Mouse (Mus musculus): ENCODE data around the gene 4930568D16Rik. TPM values are rescaled to one million over a fixed set of nuclear protein-coding genes. Genes with fewer than 3 reads are reported as not detected.
A peak's percentile ranks its signal among the peaks of the same experiment; 100 is the strongest.

4930568D16Rik gene
- polyA plus RNA-seq, 1 experiment from 2014 or later = not detected

DNA sequence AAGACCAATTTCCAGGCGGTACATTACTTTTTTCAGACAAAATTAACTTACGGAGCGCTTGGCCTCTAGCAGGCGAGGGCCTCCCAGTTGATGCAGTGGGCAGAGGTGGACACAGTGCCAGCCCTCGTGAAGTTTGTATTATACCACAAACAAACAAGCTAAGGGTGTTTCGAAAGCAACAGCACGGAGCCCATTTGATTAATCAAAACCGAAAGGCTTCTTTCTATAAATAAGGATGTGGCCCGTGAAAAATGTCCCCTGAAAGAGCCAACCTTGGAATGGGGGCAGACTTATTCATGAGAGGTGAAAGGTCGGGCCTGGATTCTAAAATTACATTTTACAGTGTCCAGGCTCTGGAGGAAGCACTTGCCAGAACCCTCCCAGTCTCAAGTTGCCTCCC lies 30.1 kb downstream of the 4930568D16Rik start:
- no peak for ATAC-seq (ENCODE audit: low FRiP score)
- H3K4me3 ChIP-seq = peak overlapping the region; percentile 73
- H3K27ac ChIP-seq = peak overlapping the region; percentile 77
- no peaks in the 10 kb centered on the region for H3K36me3 ChIP-seq
- peaks cover 17% of the 10 kb centered on the region for H3K4me1 ChIP-seq (replicated peaks)
- H3K27me3 ChIP-seq = peaks cover 5% of the 10 kb centered on the region; the same call in 1 of the 2 replicates
- H3K9me3 ChIP-seq = no peaks in the 10 kb centered on the region
- H3K9ac ChIP-seq = peak overlapping the region; percentile 81
- H3K4me2 ChIP-seq = peak overlapping the region; percentile 96
- 46% methylated on average over 10 of the region's 10 CpGs for WGBS

DNA sequence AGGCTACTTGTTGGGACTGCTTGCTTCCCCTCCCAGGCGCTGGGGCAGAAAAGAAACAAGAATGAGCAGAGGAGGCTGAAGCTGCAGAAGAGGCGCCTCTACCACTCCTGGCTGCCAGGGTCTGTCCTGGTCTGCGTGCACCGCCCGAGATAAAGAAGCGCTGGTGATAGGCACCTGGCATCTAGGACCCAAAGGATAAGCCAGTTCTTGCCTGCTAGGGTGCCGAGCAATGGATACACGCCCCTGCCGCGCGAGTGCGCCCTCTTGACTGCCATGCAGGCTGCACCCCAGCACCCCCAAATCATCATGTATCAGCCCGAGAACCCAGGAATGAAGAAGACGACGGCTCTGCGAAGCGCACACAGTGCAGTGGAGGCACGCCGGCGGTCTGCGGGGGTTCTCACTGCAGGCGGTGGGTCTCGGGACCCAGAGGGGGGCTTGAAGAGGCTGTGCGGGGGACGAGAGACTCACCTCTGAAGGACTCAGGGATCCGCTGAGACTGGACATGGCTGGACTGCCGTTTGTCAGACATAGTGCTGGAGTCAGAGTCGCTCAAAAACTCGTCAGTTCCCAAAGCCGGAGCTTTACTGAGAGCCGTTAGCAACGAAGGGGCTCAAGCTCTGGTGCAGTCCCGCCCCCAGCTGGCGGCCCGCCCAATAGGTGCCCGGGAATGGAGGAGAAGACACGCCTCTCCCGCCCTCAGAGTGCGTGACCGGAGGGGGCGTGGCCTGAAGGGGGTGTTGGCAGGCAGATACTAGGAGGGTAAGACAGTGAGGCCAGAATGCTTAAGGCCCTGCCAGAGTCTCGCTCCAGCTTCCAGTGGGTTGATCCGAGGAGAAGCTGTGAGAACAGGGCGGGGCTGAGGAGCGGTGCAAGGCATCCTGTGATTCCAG lies 30.9 kb downstream of the 4930568D16Rik start, which contains the start of gene Stom:
TSS of gene Stom (minus strand) at position 589 of the 893 bp plus-strand sequence.
- peak within 1 kb of the TSS; percentile 73 for H3K4me3 ChIP-seq
- peaks cover 17% of the 10 kb centered on the region for H3K4me1 ChIP-seq (replicated peaks)
- H3K27ac ChIP-seq = peak within 1 kb of the TSS; percentile 82
- H3K36me3 ChIP-seq = no peaks in the 10 kb centered on the region
- peaks cover 5% of the 10 kb centered on the region; the same call in 1 of the 2 replicates for H3K27me3 ChIP-seq
- ATAC-seq (ENCODE audit: low FRiP score) = peak; percentile 99
- under 1% methylated on average over 45 of the region's 45 CpGs for WGBS
- H3K9ac ChIP-seq = peak within 1 kb of the TSS; percentile 81
- peak within 1 kb of the TSS; percentile 96 for H3K4me2 ChIP-seq
- no peaks in the 10 kb centered on the region for H3K9me3 ChIP-seq

- no peaks in the 10 kb centered on the region for H3K36me3 ChIP-seq
- H3K27me3 ChIP-seq = peaks cover 5% of the 10 kb centered on the region; the same call in 1 of the 2 replicates
- peak overlapping the region; percentile 82; the same call in 1 of the 2 replicates for H3K27ac ChIP-seq
- WGBS = 10% methylated on average over 7 of the region's 7 CpGs
- peaks cover 17% of the 10 kb centered on the region for H3K4me1 ChIP-seq (replicated peaks)
- peak overlapping the region; percentile 81 for H3K9ac ChIP-seq
- H3K9me3 ChIP-seq = no peaks in the 10 kb centered on the region
- no peak for ATAC-seq (ENCODE audit: low FRiP score)
- H3K4me2 ChIP-seq = peak overlapping the region; percentile 96
- peak overlapping the region; percentile 73 for H3K4me3 ChIP-seq
Measured at GRCm38 (mm10) chr2:35335620-35336019, 31.9 kb downstream of the 4930568D16Rik start.

DNA sequence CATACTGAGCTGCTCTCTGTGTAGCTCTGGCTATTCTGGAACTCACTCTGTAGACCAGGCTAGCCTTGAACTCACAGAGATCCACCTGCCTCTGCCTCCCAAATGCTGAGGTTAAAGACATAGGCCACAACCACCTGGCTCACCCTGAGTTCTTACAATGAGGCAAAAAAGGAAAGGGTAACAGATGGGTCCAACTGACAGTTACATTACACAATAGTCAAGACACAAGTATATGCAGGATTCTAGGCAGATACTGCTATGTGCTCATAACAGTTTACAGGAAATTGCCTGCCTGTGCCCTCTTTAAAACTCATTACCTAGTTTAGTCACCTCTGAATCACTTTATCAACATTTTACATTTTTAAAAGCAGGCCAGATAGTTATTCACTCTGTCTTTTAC lies 33.9 kb downstream of the 4930568D16Rik start:
- H3K4me2 ChIP-seq = no peak overlapping the region
- H3K4me1 ChIP-seq (replicated peaks) = peaks cover 17% of the 10 kb centered on the region
- ATAC-seq (ENCODE audit: low FRiP score) = no peak
- no peak overlapping the region for H3K9ac ChIP-seq
- H3K9me3 ChIP-seq = no peaks in the 10 kb centered on the region
- no peaks in the 10 kb centered on the region for H3K36me3 ChIP-seq
- peaks cover 5% of the 10 kb centered on the region; the same call in 1 of the 2 replicates for H3K27me3 ChIP-seq
- no peak overlapping the region for H3K4me3 ChIP-seq
- no peak overlapping the region for H3K27ac ChIP-seq

- H3K9ac ChIP-seq = no peak overlapping the region
- 86% methylated on average over 2 of the region's 2 CpGs for WGBS
- peaks cover 5% of the 10 kb centered on the region; the same call in 1 of the 2 replicates for H3K27me3 ChIP-seq
- no peaks in the 10 kb centered on the region for H3K36me3 ChIP-seq
- no peak overlapping the region for H3K4me2 ChIP-seq
- no peaks in the 10 kb centered on the region for H3K9me3 ChIP-seq
- ATAC-seq (ENCODE audit: low FRiP score) = no peak
- H3K27ac ChIP-seq = no peak overlapping the region
- H3K4me3 ChIP-seq = no peak overlapping the region
- H3K4me1 ChIP-seq (replicated peaks) = peaks cover 14% of the 10 kb centered on the region
Measured at GRCm38 (mm10) chr2:35331205-35331604, 36.3 kb downstream of the 4930568D16Rik start.

GRCm38 (mm10) chr2:35329061-35329460 lies 38.5 kb downstream of the 4930568D16Rik start:
- Histone ChIP-seq H3K9me3 (no peaks in the 10 kb centered on the region), H3K4me3 (no peak overlapping the region), H3K9ac (no peak overlapping the region), H3K36me3 (no peaks in the 10 kb centered on the region), H3K27ac (no peak overlapping the region), H3K27me3 (no peaks in the 10 kb centered on the region), H3K4me1 (replicated peaks) (peaks cover 5% of the 10 kb centered on the region), H3K4me2 (no peak overlapping the region)
- no peak for ATAC-seq (ENCODE audit: low FRiP score)
- WGBS = 86% methylated on average over 2 of the region's 2 CpGs

DNA sequence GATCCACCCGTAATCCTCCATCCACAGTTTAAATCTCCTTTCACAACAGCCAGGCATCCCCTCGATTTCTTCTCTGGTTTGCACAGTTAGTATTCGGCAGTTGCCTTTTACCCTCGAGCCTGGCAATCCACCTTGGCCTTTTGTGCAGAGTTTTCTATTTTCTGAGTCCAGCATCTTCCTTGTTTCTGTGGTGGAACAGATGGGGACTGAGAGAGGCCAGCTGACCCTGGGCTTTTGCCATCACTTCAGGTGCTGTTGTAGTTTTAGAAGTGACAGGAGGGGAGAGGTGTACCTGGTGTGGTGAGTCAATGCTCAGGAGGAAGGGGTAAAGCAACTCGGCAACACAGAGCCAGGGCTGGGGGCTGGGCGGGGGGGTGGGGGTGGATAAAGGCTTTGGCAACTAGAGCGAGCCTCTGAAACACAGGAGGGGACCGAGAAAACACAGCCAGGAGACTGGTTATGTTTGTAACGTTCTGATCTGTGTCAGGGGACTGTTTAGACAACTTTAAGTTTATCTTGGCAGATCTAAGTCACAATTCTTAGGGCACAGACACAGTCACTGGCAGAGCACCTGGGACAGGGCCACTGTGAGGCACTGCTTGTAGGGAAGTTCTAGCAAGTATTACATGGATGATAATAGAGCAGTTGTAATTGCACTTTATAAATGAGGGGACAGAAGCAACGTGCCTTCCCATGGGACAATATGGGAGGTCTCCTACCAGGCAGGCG lies 39.3 kb downstream of the 4930568D16Rik start:
- 56% methylated on average over 11 of the region's 11 CpGs for WGBS
- Histone ChIP-seq H3K4me3 (no peak overlapping the region), H3K27me3 (no peaks in the 10 kb centered on the region), H3K9ac (no peak overlapping the region), H3K9me3 (no peaks in the 10 kb centered on the region), H3K36me3 (no peaks in the 10 kb centered on the region), H3K27ac (no peak overlapping the region), H3K4me1 (replicated peaks) (peaks cover 12% of the 10 kb centered on the region), H3K4me2 (no peak overlapping the region)
- ATAC-seq (ENCODE audit: low FRiP score) = no peak

DNA sequence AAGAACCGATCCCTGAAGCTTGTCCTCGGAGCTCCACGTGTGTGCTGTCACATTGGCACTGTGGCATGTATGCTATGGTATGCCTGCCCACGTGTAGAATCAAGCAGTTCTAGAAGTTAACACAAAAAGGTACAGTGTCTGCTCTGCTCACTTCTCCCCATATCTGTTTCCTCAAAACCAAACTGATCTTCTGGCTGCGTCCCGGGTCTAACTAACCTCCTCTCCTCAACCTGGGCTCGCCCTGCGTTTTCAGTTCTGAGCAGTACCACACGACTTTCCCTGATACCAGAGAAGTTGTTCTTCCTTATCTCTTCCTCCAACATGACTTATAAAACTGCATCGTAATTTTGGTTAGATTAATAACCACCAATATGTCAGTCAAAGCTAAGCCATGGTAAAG lies 39.9 kb downstream of the 4930568D16Rik start:
- H3K9me3 ChIP-seq = no peaks in the 10 kb centered on the region
- H3K4me2 ChIP-seq = no peak overlapping the region
- peaks cover 18% of the 10 kb centered on the region for H3K4me1 ChIP-seq (replicated peaks)
- ATAC-seq (ENCODE audit: low FRiP score) = no peak
- no peaks in the 10 kb centered on the region for H3K36me3 ChIP-seq
- H3K27ac ChIP-seq = no peak overlapping the region
- no peaks in the 10 kb centered on the region for H3K27me3 ChIP-seq
- no peak overlapping the region for H3K9ac ChIP-seq
- no peak overlapping the region for H3K4me3 ChIP-seq
- 77% methylated on average over 10 of the region's 10 CpGs for WGBS

- WGBS = 65% methylated on average over 1 of the region's 1 CpGs
- no peak for ATAC-seq (ENCODE audit: low FRiP score)
- H3K27me3 ChIP-seq = no peaks in the 10 kb centered on the region
- peaks cover 24% of the 10 kb centered on the region for H3K4me1 ChIP-seq (replicated peaks)
- H3K9me3 ChIP-seq = no peaks in the 10 kb centered on the region
- H3K4me3 ChIP-seq = no peak overlapping the region
- H3K36me3 ChIP-seq = no peaks in the 10 kb centered on the region
- no peak overlapping the region for H3K27ac ChIP-seq
- no peak overlapping the region for H3K9ac ChIP-seq
- no peak overlapping the region for H3K4me2 ChIP-seq
Measured at GRCm38 (mm10) chr2:35326931-35327330, 40.6 kb downstream of the 4930568D16Rik start.

GRCm38 (mm10) chr2:35325930-35326329 lies 41.6 kb downstream of the 4930568D16Rik start:
- H3K9ac ChIP-seq = no peak overlapping the region
- H3K4me1 ChIP-seq (replicated peaks) = peaks cover 30% of the 10 kb centered on the region
- H3K27me3 ChIP-seq = no peaks in the 10 kb centered on the region
- H3K36me3 ChIP-seq = no peaks in the 10 kb centered on the region
- no peak overlapping the region for H3K4me3 ChIP-seq
- no peak overlapping the region for H3K4me2 ChIP-seq
- no peak overlapping the region for H3K27ac ChIP-seq
- 73% methylated on average over 10 of the region's 10 CpGs for WGBS
- no peaks in the 10 kb centered on the region for H3K9me3 ChIP-seq
- ATAC-seq (ENCODE audit: low FRiP score) = no peak

DNA sequence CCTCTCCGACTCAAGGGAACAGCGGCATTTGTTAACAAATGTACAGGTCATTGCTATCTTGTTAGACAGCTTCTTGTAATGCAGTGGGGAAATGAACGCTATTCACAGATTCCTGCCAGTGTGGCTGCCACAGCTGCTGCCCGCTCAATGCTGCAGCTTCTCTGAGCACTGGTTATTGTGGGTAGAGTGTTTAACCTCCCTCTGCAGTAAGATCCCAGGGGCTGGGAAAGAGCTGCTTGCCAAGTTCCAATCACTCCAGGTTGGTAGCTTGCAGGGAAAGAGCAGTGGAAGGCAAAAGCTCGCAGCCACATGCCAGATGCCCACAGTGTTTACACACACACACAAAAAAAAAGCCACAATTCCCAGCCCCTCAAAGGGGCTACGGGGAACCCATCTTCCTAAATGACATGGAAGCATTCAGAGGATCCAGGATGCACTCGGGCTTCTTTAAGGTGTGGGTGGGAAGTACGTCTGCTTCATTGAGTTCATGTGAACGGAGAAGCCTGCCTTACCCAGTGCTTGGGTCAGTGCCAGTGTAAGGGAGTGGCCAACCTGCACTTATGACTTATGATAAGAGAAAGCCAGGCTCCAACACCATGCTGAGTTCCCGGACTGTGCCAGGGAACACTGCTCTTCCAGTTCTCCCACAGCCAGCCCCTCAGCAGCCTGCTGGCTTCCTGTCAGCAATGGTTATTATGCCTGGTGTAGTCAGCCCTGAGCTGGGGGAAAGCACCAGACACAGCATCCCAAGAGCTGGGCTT lies 44.9 kb downstream of the 4930568D16Rik start:
- H3K27me3 ChIP-seq = no peaks in the 10 kb centered on the region
- H3K4me2 ChIP-seq = no peak overlapping the region
- no peak overlapping the region for H3K9ac ChIP-seq
- no peak overlapping the region for H3K4me3 ChIP-seq
- H3K36me3 ChIP-seq = no peaks in the 10 kb centered on the region
- H3K4me1 ChIP-seq (replicated peaks) = peaks cover 44% of the 10 kb centered on the region
- no peaks in the 10 kb centered on the region for H3K9me3 ChIP-seq
- WGBS = 52% methylated on average over 10 of the region's 10 CpGs
- peak overlapping the region; percentile 63 for H3K27ac ChIP-seq
- ATAC-seq (ENCODE audit: low FRiP score) = peak; percentile 60; the same call in 1 of the 2 replicates

DNA sequence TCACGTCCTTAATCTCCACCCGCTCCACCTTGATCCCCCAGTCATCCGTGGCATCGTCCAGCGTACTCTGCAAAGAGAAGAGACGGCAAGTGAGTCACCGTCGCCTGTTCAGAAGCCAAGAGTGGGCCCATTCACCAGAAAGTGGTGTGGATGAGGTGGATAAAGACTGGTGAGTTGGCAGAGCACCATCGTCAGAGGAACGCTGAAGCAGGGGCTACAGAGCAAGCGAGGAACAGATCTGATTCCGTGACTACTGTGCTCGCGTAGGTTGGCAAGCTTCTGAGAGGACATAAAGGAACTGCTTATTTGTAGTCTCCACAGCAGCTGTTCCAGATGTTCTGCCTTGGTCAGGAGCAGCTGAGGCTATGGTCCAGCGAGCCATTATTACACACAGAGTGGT lies 47.1 kb downstream of the 4930568D16Rik start:
- Histone ChIP-seq H3K36me3 (no peaks in the 10 kb centered on the region), H3K4me1 (replicated peaks) (peaks cover 39% of the 10 kb centered on the region), H3K27me3 (no peaks in the 10 kb centered on the region), H3K27ac (no peak overlapping the region), H3K4me2 (no peak overlapping the region), H3K9ac (no peak overlapping the region), H3K9me3 (no peaks in the 10 kb centered on the region), H3K4me3 (no peak overlapping the region)
- ATAC-seq (ENCODE audit: low FRiP score) = no peak
- 93% methylated on average over 15 of the region's 15 CpGs for WGBS
